Mouse (Mus musculus) kidney, embryonic 15.5 days (tissue): Measurements from ENCODE around the gene Tbc1d2b. TPM values are rescaled to one million over a fixed set of nuclear protein-coding genes. Genes with fewer than 3 reads are reported as not detected.

ENCODE experiments used
- ATAC-seq: fragments of 200-750 bp; cut with Nextera tagmentation; replicated peaks from 2 replicates; pipeline ENCODE4 v1.8.0; 2017; ENCODE audit warnings: moderate TSS enrichment; ENCODE audit not compliant: low FRiP score
- H3K27ac ChIP-seq: fragments of 300-500 bp; sonication (generic); 2 replicates; pipeline ENCODE4 v1.5.1; 2015; ENCODE audit warnings: mild to moderate bottlenecking, inconsistent platforms
- H3K27me3 ChIP-seq: fragments of 300-500 bp; sonication (generic); 2 replicates; pipeline ENCODE4 v1.6.1; 2015; ENCODE audit warnings: inconsistent platforms
- H3K36me3 ChIP-seq: fragments of 300-500 bp; sonication (generic); 2 replicates; pipeline ENCODE4 v1.6.1; 2015; ENCODE audit warnings: inconsistent platforms
- H3K4me1 ChIP-seq: fragments of 300-500 bp; sonication (generic); 2 replicates; pipeline ENCODE4 v1.6.1; 2015; ENCODE audit warnings: inconsistent platforms
- H3K4me2 ChIP-seq: fragments of 300-500 bp; sonication (generic); 2 replicates; pipeline ENCODE4 v1.6.1; 2015; ENCODE audit warnings: moderate library complexity, mild to moderate bottlenecking, inconsistent platforms
- H3K4me3 ChIP-seq: fragments of 300-500 bp; sonication (generic); replicated peaks from 2 replicates; pipeline ENCODE4 v1.5.1; 2015; ENCODE audit warnings: mild to moderate bottlenecking, inconsistent platforms
- H3K9ac ChIP-seq: fragments of 300-500 bp; sonication (generic); 2 replicates; pipeline ENCODE4 v1.6.1; 2015; ENCODE audit warnings: mild to moderate bottlenecking, inconsistent platforms
- H3K9me3 ChIP-seq: fragments of 300-500 bp; sonication (generic); replicated peaks from 2 replicates; pipeline ENCODE4 v1.6.1; 2016; ENCODE audit warnings: inconsistent platforms
- WGBS: fragments of 180-500 bp; shearing (Covaris S2); methylation state at CpG from one replicate; pipeline ENCODE4 v1.1.7; 2015; ENCODE audit warnings: mixed read lengths; 5-methylcytosine and 5-hydroxymethylcytosine counted together
- polyA plus RNA-seq: library from polyadenylated mRNA; unstranded; fragments of >200 nt; fragmentation: Nextera tagmentation; extraction: Ambion mirVana; gene quantifications from 2 replicates; pipeline ENCODE4 v1.2.1, GENCODE M21; 2015

Tbc1d2b gene
- 12.4 and 12.7 TPM in 2 replicates for polyA plus RNA-seq

- Histone ChIP-seq H3K9me3 (no peaks in the 10 kb centered on the region), H3K27me3 (no peaks in the 10 kb centered on the region), H3K27ac (peak within 1 kb of the TSS; percentile 85), H3K9ac (peak within 1 kb of the TSS; percentile 68), H3K4me3 (peak within 1 kb of the TSS; percentile 88), H3K36me3 (no peaks in the 10 kb centered on the region), H3K4me1 (peaks cover 23% of the 10 kb centered on the region), H3K4me2 (peak within 1 kb of the TSS; percentile 85)
- peak; percentile 94 for ATAC-seq
- WGBS = under 1% methylated on average over 68 of the region's 74 CpGs
These were observed at the start of gene Tbc1d2b for GRCm38 (mm10) chr9:90270193-90270943. TSS of gene Tbc1d2b (minus strand) at chr9:90270804.

- WGBS = 73% methylated on average over 5 of the region's 5 CpGs
- no peak for ATAC-seq
- no peak overlapping the region for H3K9ac ChIP-seq
These were observed 45.7 kb upstream of the Tbc1d2b start for GRCm38 (mm10) chr9:90316300-90316699.

GRCm38 (mm10) chr9:90315662-90316061 is 45.1 kb upstream of the Tbc1d2b start:
- Histone ChIP-seq H3K27me3 (no peaks in the 10 kb centered on the region), H3K9me3 (no peaks in the 10 kb centered on the region), H3K9ac (no peak overlapping the region), H3K36me3 (no peaks in the 10 kb centered on the region), H3K4me1 (no peaks in the 10 kb centered on the region), H3K27ac (no peak overlapping the region), H3K4me3 (no peak overlapping the region), H3K4me2 (no peak overlapping the region)
- no peak for ATAC-seq
- WGBS = 83% methylated on average over 11 of the region's 11 CpGs

More at GRCm38 (mm10) chr9:90316300-90316699, 45.7 kb upstream of the Tbc1d2b start:
- no peak overlapping the region for H3K27ac ChIP-seq
- H3K4me3 ChIP-seq = no peak overlapping the region
- H3K9me3 ChIP-seq = no peaks in the 10 kb centered on the region
- no peak overlapping the region for H3K4me2 ChIP-seq
- no peaks in the 10 kb centered on the region for H3K36me3 ChIP-seq
- no peaks in the 10 kb centered on the region for H3K4me1 ChIP-seq
- no peaks in the 10 kb centered on the region for H3K27me3 ChIP-seq

- 90% methylated on average over 2 of the region's 2 CpGs for WGBS
- Histone ChIP-seq H3K4me2 (no peak overlapping the region), H3K27me3 (no peaks in the 10 kb centered on the region), H3K36me3 (no peaks in the 10 kb centered on the region), H3K27ac (no peak overlapping the region), H3K9me3 (no peaks in the 10 kb centered on the region), H3K4me1 (no peaks in the 10 kb centered on the region), H3K9ac (no peak overlapping the region), H3K4me3 (no peak overlapping the region)
- ATAC-seq = no peak
These were observed 33.6 kb upstream of the Tbc1d2b start for GRCm38 (mm10) chr9:90304254-90304653.

GRCm38 (mm10) chr9:90303101-90303835 is 32.7 kb upstream of the Tbc1d2b start:
- no peaks in the 10 kb centered on the region for H3K9me3 ChIP-seq
- WGBS = 49% methylated on average over 2 of the region's 2 CpGs
- no peak for ATAC-seq
- no peak overlapping the region for H3K9ac ChIP-seq
- H3K27ac ChIP-seq = no peak overlapping the region
- H3K27me3 ChIP-seq = no peaks in the 10 kb centered on the region
- no peak overlapping the region for H3K4me3 ChIP-seq
- no peaks in the 10 kb centered on the region for H3K4me1 ChIP-seq
- no peaks in the 10 kb centered on the region for H3K36me3 ChIP-seq
- no peak overlapping the region for H3K4me2 ChIP-seq

GRCm38 (mm10) chr9:90302670-90303069 is 32.1 kb upstream of the Tbc1d2b start:
- H3K9ac ChIP-seq = no peak overlapping the region
- no peaks in the 10 kb centered on the region for H3K27me3 ChIP-seq
- H3K4me1 ChIP-seq = no peaks in the 10 kb centered on the region
- 82% methylated on average over 4 of the region's 4 CpGs for WGBS
- H3K9me3 ChIP-seq = no peaks in the 10 kb centered on the region
- no peak overlapping the region for H3K4me2 ChIP-seq
- no peak overlapping the region for H3K27ac ChIP-seq
- H3K4me3 ChIP-seq = no peak overlapping the region
- ATAC-seq = no peak
- H3K36me3 ChIP-seq = no peaks in the 10 kb centered on the region

- 72% methylated on average over 4 of the region's 4 CpGs for WGBS
- Histone ChIP-seq H3K27ac (no peak overlapping the region), H3K4me2 (no peak overlapping the region), H3K36me3 (no peaks in the 10 kb centered on the region), H3K9ac (no peak overlapping the region), H3K4me1 (no peaks in the 10 kb centered on the region), H3K27me3 (no peaks in the 10 kb centered on the region), H3K9me3 (no peaks in the 10 kb centered on the region), H3K4me3 (no peak overlapping the region)
- ATAC-seq = no peak
These were observed 30.6 kb upstream of the Tbc1d2b start for GRCm38 (mm10) chr9:90301081-90301688.

GRCm38 (mm10) chr9:90297637-90298036 is 27.0 kb upstream of the Tbc1d2b start:
- Histone ChIP-seq H3K36me3 (no peaks in the 10 kb centered on the region), H3K9me3 (no peaks in the 10 kb centered on the region), H3K9ac (no peak overlapping the region), H3K27ac (no peak overlapping the region), H3K4me3 (no peak overlapping the region), H3K4me1 (no peaks in the 10 kb centered on the region), H3K27me3 (no peaks in the 10 kb centered on the region), H3K4me2 (no peak overlapping the region)
- WGBS = 69% methylated on average over 1 of the region's 1 CpGs
- no peak for ATAC-seq

- no peaks in the 10 kb centered on the region for H3K9me3 ChIP-seq
- no peaks in the 10 kb centered on the region for H3K36me3 ChIP-seq
- no peak overlapping the region for H3K4me2 ChIP-seq
- H3K27ac ChIP-seq = no peak overlapping the region
- no peak overlapping the region for H3K9ac ChIP-seq
- WGBS = 59% methylated on average over 3 of the region's 3 CpGs
- H3K27me3 ChIP-seq = no peaks in the 10 kb centered on the region
- no peak for ATAC-seq
- no peak overlapping the region for H3K4me3 ChIP-seq
- H3K4me1 ChIP-seq = no peaks in the 10 kb centered on the region
These were observed 23.2 kb upstream of the Tbc1d2b start for GRCm38 (mm10) chr9:90293641-90294398.

GRCm38 (mm10) chr9:90278397-90278796 is 7.8 kb upstream of the Tbc1d2b start:
- H3K36me3 ChIP-seq = no peaks in the 10 kb centered on the region
- H3K9me3 ChIP-seq = no peaks in the 10 kb centered on the region
- H3K27me3 ChIP-seq = no peaks in the 10 kb centered on the region
- no peaks in the 10 kb centered on the region for H3K4me1 ChIP-seq
- H3K4me2 ChIP-seq = no peak overlapping the region
- no peak overlapping the region for H3K4me3 ChIP-seq
- no peak overlapping the region for H3K9ac ChIP-seq
- 96% methylated on average over 3 of the region's 3 CpGs for WGBS
- ATAC-seq = no peak
- H3K27ac ChIP-seq = no peak overlapping the region

GRCm38 (mm10) chr9:90277884-90278283 is 7.3 kb upstream of the Tbc1d2b start:
- 68% methylated on average over 2 of the region's 2 CpGs for WGBS
- Histone ChIP-seq H3K4me2 (no peak overlapping the region), H3K4me1 (no peaks in the 10 kb centered on the region), H3K27me3 (no peaks in the 10 kb centered on the region), H3K36me3 (no peaks in the 10 kb centered on the region), H3K9ac (no peak overlapping the region), H3K4me3 (no peak overlapping the region), H3K9me3 (no peaks in the 10 kb centered on the region), H3K27ac (no peak overlapping the region)
- ATAC-seq = no peak
